Comparison of ENCODE assay signal across 10 mouse cellular contexts in the genomic region with DNA sequence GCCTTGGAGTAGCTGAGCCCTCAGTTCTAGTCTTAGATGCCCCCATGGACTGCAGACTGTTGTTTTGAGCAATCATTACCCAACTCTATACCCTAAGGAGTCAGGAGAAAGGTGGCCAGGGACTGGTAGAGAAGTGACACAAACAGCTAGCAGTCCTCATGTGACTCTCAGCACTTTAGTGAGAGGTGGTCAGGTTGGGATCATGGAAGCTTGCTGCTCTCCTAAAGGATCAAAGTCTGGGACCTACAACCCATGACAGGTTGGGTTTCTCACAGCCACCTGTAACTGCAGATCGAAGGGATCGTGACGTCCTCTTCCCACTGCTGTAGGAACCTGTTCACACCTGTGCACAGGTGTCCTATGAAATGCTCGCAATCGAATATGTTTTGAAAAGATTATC. TPM values are rescaled to one million over a fixed set of nuclear protein-coding genes. Genes with fewer than 3 reads are reported as not detected.
DNase-seq lines count a peak whose midpoint lies in the region; ATAC-seq lines count a peak whose summit lies in the region.
"Had no signal": no experiment of that assay in that cellular context is flagged by ENCODE, and none has a peak within 500 bp of the region (broad histone marks: within the 10 kb centered on the region; RNA-seq: fewer than 3 reads in every experiment).

No protein-coding gene starts in this region.

- no peaks in the 10 kb centered on the region for H3K27me3 ChIP-seq in heart, embryonic 14.5 days (ENCODE audit: control insufficient read depth, insufficient read depth, low read length)
- H3K27me3 ChIP-seq in lung, embryonic 16.5 days (ENCODE audit: control insufficient read depth, insufficient read depth, low read depth, low read length), result no peaks in the 10 kb centered on the region
- H3K27me3 ChIP-seq in heart, embryonic 16.5 days (ENCODE audit: control insufficient read depth, insufficient read depth, low read length), result no peaks in the 10 kb centered on the region; the same call in 1 of the 2 replicates
- H3K27me3 ChIP-seq: CH12.LX had no signal

- no peak overlapping the region for H3K9ac ChIP-seq in heart, embryonic 14.5 days (ENCODE audit: low read length)
- H3K9ac ChIP-seq in lung, embryonic 16.5 days (ENCODE audit: low read length), result no peak overlapping the region
- H3K9ac ChIP-seq in heart, embryonic 16.5 days (ENCODE audit: low read length), result 0 out of 2 replicates have a peak overlapping the region, but pooled peaks have one; percentile 33
- H3K9ac ChIP-seq: liver, embryonic 14.5 days had no signal

- H3K9me3 ChIP-seq in heart, embryonic 14.5 days (ENCODE audit: control insufficient read depth, low read length), result no peaks in the 10 kb centered on the region
- no peaks in the 10 kb centered on the region for H3K9me3 ChIP-seq in lung, embryonic 16.5 days (ENCODE audit: control insufficient read depth, low read length)
- H3K9me3 ChIP-seq in heart, embryonic 16.5 days (replicated peaks; ENCODE audit: control insufficient read depth, low read length), result no peaks in the 10 kb centered on the region

- DNase-seq in heart, adult 9 months (ENCODE audit: low spot score in 2 of 2), result no peak
- DNase-seq in lung, postnatal 14 days, result no peak
- DNase-seq in urinary bladder, adult 2 months (ENCODE audit: low spot score), result no peak
- DNase-seq: thymus, adult 2 months had no signal

- peak overlapping the region; percentile 52 to 69 for H3K27ac ChIP-seq in heart, embryonic 14.5 days (replicated peaks in 1 of 2; ENCODE audit: control insufficient read depth in 1 of 2, insufficient read depth in 1 of 2, low read depth in 2 of 2, low read length in 2 of 2)
- H3K27ac ChIP-seq in lung, embryonic 16.5 days (ENCODE audit: low read length), result peak overlapping the region; percentile 89
- H3K27ac ChIP-seq in heart, embryonic 16.5 days (ENCODE audit: low read length), result peak overlapping the region; percentile 76
- H3K27ac ChIP-seq: liver, embryonic 14.5 days had no signal

- 91% methylated on average over 5 of the region's 5 CpGs for WGBS in heart, embryonic 14.5 days
- WGBS in lung, embryonic 16.5 days, result 90% methylated on average over 5 of the region's 5 CpGs
- WGBS in heart, embryonic 16.5 days, result 90% methylated on average over 5 of the region's 5 CpGs

- no peak overlapping the region for H3K4me2 ChIP-seq in heart, embryonic 14.5 days (ENCODE audit: low read length)
- H3K4me2 ChIP-seq in lung, embryonic 16.5 days (ENCODE audit: low read depth, low read length), result no peak overlapping the region
- no peak overlapping the region for H3K4me2 ChIP-seq in heart, embryonic 16.5 days (ENCODE audit: low read depth, low read length)

- peaks cover 11 to 21% of the 10 kb centered on the region in 2 experiments; a peak in 3 of 4 replicates for H3K4me1 ChIP-seq in heart, embryonic 14.5 days (ENCODE audit: control insufficient read depth in 2 of 2, insufficient read depth in 2 of 2, low read length in 2 of 2)
- H3K4me1 ChIP-seq in lung, embryonic 16.5 days (replicated peaks; ENCODE audit: control insufficient read depth, insufficient read depth, low read length), result peaks cover 31% of the 10 kb centered on the region
- peaks cover 7% of the 10 kb centered on the region for H3K4me1 ChIP-seq in heart, embryonic 16.5 days (ENCODE audit: control insufficient read depth, insufficient read depth, low read length)

- H3K4me3 ChIP-seq in heart, embryonic 14.5 days (ENCODE audit: control insufficient read depth in 1 of 2, insufficient read depth in 1 of 2, low read depth in 1 of 2, low read length in 2 of 2), result no peak overlapping the region
- no peak overlapping the region for H3K4me3 ChIP-seq in lung, embryonic 16.5 days (ENCODE audit: low read length)
- H3K4me3 ChIP-seq in heart, embryonic 16.5 days (ENCODE audit: low read length), result no peak overlapping the region

- ATAC-seq in heart, embryonic 14.5 days (ENCODE audit: insufficient number of reproducible peaks, insufficient read depth, low FRiP score, low read depth), result no peak
- no peak for ATAC-seq in lung, embryonic 16.5 days (ENCODE audit: low read depth)
- no peak for ATAC-seq in heart, embryonic 16.5 days (replicated peaks; ENCODE audit: extremely low read depth, insufficient read depth, low FRiP score)
- peak; percentile 26 for ATAC-seq in megakaryocyte progenitor cell, adult 5-6 weeks (replicated peaks; ENCODE audit: poor library complexity)

- H3K36me3 ChIP-seq in heart, embryonic 14.5 days (ENCODE audit: control insufficient read depth, insufficient read depth, low read length), result peaks cover 24% of the 10 kb centered on the region
- H3K36me3 ChIP-seq in lung, embryonic 16.5 days (ENCODE audit: control insufficient read depth, insufficient read depth, low read length), result 0 out of 2 replicates have a peak, but pooled peaks cover 2% of the 10 kb centered on the region
- H3K36me3 ChIP-seq in heart, embryonic 16.5 days (ENCODE audit: control insufficient read depth, insufficient read depth), result peaks cover 14% of the 10 kb centered on the region

RNA-seq across cellular contexts. Expression of gene Hs1bp3, which starts 32.3 kb away (rescaled TPM):
- polyA plus RNA-seq in heart, embryonic 14.5 days (2014; fragmentation: Nextera tagmentation; extraction: Ambion mirVana), result 10.5 and 11.1 TPM in 2 replicates
- 16.4 and 16.9 TPM in 2 replicates for polyA plus RNA-seq in lung, embryonic 16.5 days (2015; fragmentation: Nextera tagmentation; extraction: Ambion mirVana)
- polyA plus RNA-seq in heart, embryonic 16.5 days (2015; fragmentation: Nextera tagmentation; extraction: Ambion mirVana), result 15.1 and 16.5 TPM in 2 replicates
- total RNA-seq in megakaryocyte progenitor cell, adult 5-6 weeks (2015), result 5.6 and 8.3 TPM in 2 replicates
- total RNA-seq in megakaryocyte progenitor cell, adult 5-6 weeks (2017), result 4.4 and 7.4 TPM in 2 replicates
- 16.7 and 19.7 TPM in 2 replicates for polyA plus RNA-seq in urinary bladder, adult 2 months (2012; rRNA removed)

RNA-seq across cellular contexts. Expression of gene Gdf7, which starts 43.8 kb away (rescaled TPM):
- polyA plus RNA-seq in heart, embryonic 14.5 days (2014; fragmentation: Nextera tagmentation; extraction: Ambion mirVana), result not detected in 2 replicates
- polyA plus RNA-seq in lung, embryonic 16.5 days (2015; fragmentation: Nextera tagmentation; extraction: Ambion mirVana), result not detected in 2 replicates
- not detected in 2 replicates for polyA plus RNA-seq in heart, embryonic 16.5 days (2015; fragmentation: Nextera tagmentation; extraction: Ambion mirVana)
- not detected in 2 replicates for total RNA-seq in megakaryocyte progenitor cell, adult 5-6 weeks (2015)
- not detected in 2 replicates for total RNA-seq in megakaryocyte progenitor cell, adult 5-6 weeks (2017)
- 0.06 TPM in 1 of 2 replicates, not detected in the other for polyA plus RNA-seq in urinary bladder, adult 2 months (2012; rRNA removed)
- total RNA-seq: CH12.LX had no signal
- polyA plus RNA-seq: liver, embryonic 14.5 days had no signal
